Mouse (Mus musculus) midbrain, embryonic 13.5 days (tissue): Measurements from ENCODE around the gene Lrp6. TPM values are rescaled to one million over a fixed set of nuclear protein-coding genes. Genes with fewer than 3 reads are reported as not detected.

Experiments
- ATAC-seq: fragments of 200-750 bp; cut with Nextera tagmentation; 2 replicates; pipeline ENCODE4 v1.8.0; 2017; ENCODE audit warnings: mild to moderate bottlenecking, moderate TSS enrichment, moderate library complexity
- H3K27ac ChIP-seq: fragments of 300-500 bp; sonication (generic); 2 replicates; pipeline ENCODE4 v1.5.1; 2015; ENCODE audit warnings: inconsistent platforms, mild to moderate bottlenecking, moderate library complexity
- H3K27me3 ChIP-seq: fragments of 300-500 bp; sonication (generic); 2 replicates; pipeline ENCODE4 v1.6.1; 2015; ENCODE audit warnings: mild to moderate bottlenecking, inconsistent platforms
- H3K36me3 ChIP-seq: fragments of 300-500 bp; sonication (generic); 2 replicates; pipeline ENCODE4 v1.6.1; 2015; ENCODE audit warnings: mild to moderate bottlenecking, inconsistent platforms
- H3K4me1 ChIP-seq: fragments of 300-500 bp; sonication (generic); replicated peaks from 2 replicates; pipeline ENCODE4 v1.6.1; 2015; ENCODE audit warnings: inconsistent platforms
- H3K4me2 ChIP-seq: fragments of 300-500 bp; sonication (generic); replicated peaks from 2 replicates; pipeline ENCODE4 v1.6.1; 2015; ENCODE audit warnings: moderate library complexity, mild to moderate bottlenecking, inconsistent platforms
- H3K4me3 ChIP-seq: fragments of 300-500 bp; sonication (generic); replicated peaks from 2 replicates; pipeline ENCODE4 v1.5.1; 2015; ENCODE audit warnings: mild to moderate bottlenecking, inconsistent platforms
- H3K9ac ChIP-seq: fragments of 300-500 bp; sonication (generic); replicated peaks from 2 replicates; pipeline ENCODE4 v1.6.1; 2015; ENCODE audit warnings: mild to moderate bottlenecking, inconsistent platforms
- H3K9me3 ChIP-seq: fragments of 300-500 bp; sonication (generic); 2 replicates; pipeline ENCODE4 v1.6.1; 2016; ENCODE audit warnings: mild to moderate bottlenecking, inconsistent platforms
- WGBS: fragments of 180-500 bp; shearing (Covaris S2); methylation state at CpG from one replicate; pipeline ENCODE4 v1.1.7; 2015; 5-methylcytosine and 5-hydroxymethylcytosine counted together
- polyA plus RNA-seq: library from polyadenylated mRNA; unstranded; fragments of >200 nt; fragmentation: Nextera tagmentation; extraction: Ambion mirVana; gene quantifications from 2 replicates; pipeline ENCODE4 v1.2.1, GENCODE M21; 2015

The Lrp6 gene
- polyA plus RNA-seq, 1 experiment from 2014 or later = 24.3 TPM

DNA sequence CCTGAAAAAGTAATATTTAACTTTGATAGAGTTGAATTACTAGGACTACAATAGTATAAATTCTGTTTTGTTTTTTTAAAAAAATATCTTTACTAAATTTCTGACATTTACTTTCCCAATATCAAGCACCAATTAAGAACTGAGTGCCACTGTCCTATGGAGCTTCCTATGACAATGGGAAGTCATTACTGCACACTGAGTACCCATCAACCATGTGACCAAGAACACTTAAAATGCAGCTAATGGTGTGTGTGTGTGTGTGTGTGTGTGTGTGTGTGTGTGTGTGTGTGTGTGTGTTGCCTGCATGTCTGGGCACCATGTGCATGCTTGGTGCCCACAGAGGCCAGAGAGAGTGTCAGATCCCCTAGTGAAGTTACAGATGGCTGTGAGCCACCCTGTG, 23.2 kb downstream of the Lrp6 start:
- H3K4me2 ChIP-seq = no peak overlapping the region
- no peak overlapping the region for H3K4me3 ChIP-seq
- ATAC-seq = no peak
- peaks cover 14% of the 10 kb centered on the region; the same call in 1 of the 2 replicates for H3K4me1 ChIP-seq
- H3K36me3 ChIP-seq = peaks cover 11% of the 10 kb centered on the region; the same call in 1 of the 2 replicates
- H3K27ac ChIP-seq = no peak overlapping the region
- no peaks in the 10 kb centered on the region for H3K27me3 ChIP-seq
- no peaks in the 10 kb centered on the region for H3K9me3 ChIP-seq
- no peak overlapping the region for H3K9ac ChIP-seq

GRCm38 (mm10) chr6:134542374-134542773, 24.4 kb downstream of the Lrp6 start:
- WGBS = 93% methylated on average over 2 of the region's 2 CpGs
- Histone ChIP-seq H3K9ac (no peak overlapping the region), H3K9me3 (no peaks in the 10 kb centered on the region)

GRCm38 (mm10) chr6:134540161-134540560, 26.6 kb downstream of the Lrp6 start:
- Histone ChIP-seq H3K36me3 (peaks cover 11% of the 10 kb centered on the region; the same call in 1 of the 2 replicates), H3K27me3 (no peaks in the 10 kb centered on the region), H3K4me1 (peaks cover 17% of the 10 kb centered on the region; the same call in 1 of the 2 replicates), H3K9ac (no peak overlapping the region), H3K4me2 (no peak overlapping the region), H3K9me3 (no peaks in the 10 kb centered on the region), H3K27ac (no peak overlapping the region), H3K4me3 (no peak overlapping the region)
- WGBS = 84% methylated on average over 6 of the region's 6 CpGs
- ATAC-seq = no peak

More at GRCm38 (mm10) chr6:134542374-134542773, 24.4 kb downstream of the Lrp6 start:
- Histone ChIP-seq H3K27ac (no peak overlapping the region), H3K4me3 (no peak overlapping the region), H3K27me3 (no peaks in the 10 kb centered on the region), H3K4me2 (no peak overlapping the region), H3K36me3 (peaks cover 11% of the 10 kb centered on the region; the same call in 1 of the 2 replicates), H3K4me1 (peaks cover 17% of the 10 kb centered on the region; the same call in 1 of the 2 replicates)
- no peak for ATAC-seq

- Histone ChIP-seq H3K9me3 (no peaks in the 10 kb centered on the region), H3K4me2 (no peak overlapping the region), H3K4me3 (no peak overlapping the region), H3K27me3 (no peaks in the 10 kb centered on the region), H3K36me3 (peaks cover 11% of the 10 kb centered on the region; the same call in 1 of the 2 replicates), H3K4me1 (0 out of 2 replicates have a peak, but pooled peaks cover 12% of the 10 kb centered on the region), H3K9ac (no peak overlapping the region), H3K27ac (no peak overlapping the region)
- no peak for ATAC-seq
- 94% methylated on average over 3 of the region's 3 CpGs for WGBS
Observed at GRCm38 (mm10) chr6:134539459-134539858, 27.3 kb downstream of the Lrp6 start.

- H3K36me3 ChIP-seq = peaks cover 11% of the 10 kb centered on the region; the same call in 1 of the 2 replicates
- H3K4me2 ChIP-seq = no peak overlapping the region
- H3K9me3 ChIP-seq = no peaks in the 10 kb centered on the region
- 92% methylated on average over 4 of the region's 4 CpGs for WGBS
- H3K4me3 ChIP-seq = no peak overlapping the region
- peak overlapping the region; percentile 17; the same call in 1 of the 2 replicates for H3K27ac ChIP-seq
- ATAC-seq = no peak
- H3K27me3 ChIP-seq = no peaks in the 10 kb centered on the region
- H3K9ac ChIP-seq = no peak overlapping the region
- H3K4me1 ChIP-seq = 0 out of 2 replicates have a peak, but pooled peaks cover 12% of the 10 kb centered on the region
Observed at GRCm38 (mm10) chr6:134538805-134539204, 28.0 kb downstream of the Lrp6 start.

- Histone ChIP-seq H3K27me3 (no peaks in the 10 kb centered on the region), H3K36me3 (peaks cover 11% of the 10 kb centered on the region; the same call in 1 of the 2 replicates), H3K4me2 (no peak overlapping the region), H3K9ac (no peak overlapping the region), H3K27ac (peak overlapping the region; percentile 48), H3K9me3 (no peaks in the 10 kb centered on the region), H3K4me1 (0 out of 2 replicates have a peak, but pooled peaks cover 9% of the 10 kb centered on the region), H3K4me3 (no peak overlapping the region)
- peak; percentile 63 for ATAC-seq
- WGBS = 45% methylated on average over 10 of the region's 10 CpGs
Observed at GRCm38 (mm10) chr6:134537461-134538117, 29.2 kb downstream of the Lrp6 start.

DNA sequence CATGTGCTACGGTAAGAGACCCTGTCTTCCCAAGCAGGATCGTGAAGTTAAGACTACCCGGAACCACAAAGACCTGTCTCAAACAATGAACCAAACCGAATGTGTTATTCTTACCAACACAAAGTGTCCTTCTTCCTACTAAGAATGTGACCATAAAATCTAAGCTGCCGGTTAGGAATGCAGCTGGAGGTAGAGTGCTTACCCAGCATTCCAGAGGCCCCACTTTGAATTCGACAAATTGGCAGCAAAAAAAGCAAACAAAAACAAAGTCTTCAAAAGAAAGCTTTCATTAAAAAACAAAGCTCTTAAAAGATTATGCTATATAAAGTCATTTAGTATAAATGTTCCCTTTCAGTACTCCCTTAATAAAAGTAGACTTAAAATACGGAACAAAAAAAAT, 31.6 kb downstream of the Lrp6 start:
- H3K4me3 ChIP-seq = no peak overlapping the region
- WGBS = 64% methylated on average over 7 of the region's 7 CpGs
- 0 out of 2 replicates have a peak, but pooled peaks cover 9% of the 10 kb centered on the region for H3K4me1 ChIP-seq
- no peak overlapping the region for H3K27ac ChIP-seq
- no peaks in the 10 kb centered on the region for H3K27me3 ChIP-seq
- no peak for ATAC-seq
- no peak overlapping the region for H3K9ac ChIP-seq
- H3K9me3 ChIP-seq = 0 out of 2 replicates have a peak, but pooled peaks cover 5% of the 10 kb centered on the region
- peaks cover 8% of the 10 kb centered on the region for H3K36me3 ChIP-seq
- no peak overlapping the region for H3K4me2 ChIP-seq

DNA sequence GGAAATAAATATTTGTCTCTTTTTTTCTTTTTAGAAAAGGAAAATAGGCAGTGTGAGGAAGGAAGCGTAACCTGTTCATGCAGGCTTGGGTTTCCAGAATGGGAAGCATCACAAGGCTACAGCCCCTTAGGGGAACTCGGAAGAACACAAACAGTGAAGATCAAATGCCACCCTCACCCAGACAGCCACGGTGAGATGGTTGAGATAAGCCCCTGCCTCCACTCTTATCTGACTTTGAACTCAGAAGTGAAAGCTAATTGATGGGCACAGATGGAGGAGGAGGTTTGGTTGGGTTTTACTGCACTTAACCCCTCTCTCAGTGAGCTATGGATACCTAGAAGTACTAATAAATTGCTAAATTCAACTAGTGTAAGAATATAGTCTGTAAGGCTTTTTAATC, 33.7 kb downstream of the Lrp6 start:
- Histone ChIP-seq H3K4me3 (no peak overlapping the region), H3K9ac (no peak overlapping the region), H3K4me2 (no peak overlapping the region), H3K9me3 (0 out of 2 replicates have a peak, but pooled peaks cover 5% of the 10 kb centered on the region), H3K27ac (no peak overlapping the region), H3K27me3 (no peaks in the 10 kb centered on the region), H3K36me3 (peaks cover 8% of the 10 kb centered on the region), H3K4me1 (peaks cover 9% of the 10 kb centered on the region)
- WGBS = 82% methylated on average over 3 of the region's 3 CpGs
- no peak for ATAC-seq

- no peak overlapping the region for H3K4me3 ChIP-seq
- H3K27ac ChIP-seq = no peak overlapping the region
- no peak for ATAC-seq
- H3K9ac ChIP-seq = no peak overlapping the region
- H3K9me3 ChIP-seq = 0 out of 2 replicates have a peak, but pooled peaks cover 5% of the 10 kb centered on the region
- no peak overlapping the region for H3K4me2 ChIP-seq
- H3K27me3 ChIP-seq = no peaks in the 10 kb centered on the region
- WGBS = 85% methylated on average over 1 of the region's 1 CpGs
- peaks cover 8% of the 10 kb centered on the region for H3K36me3 ChIP-seq
- H3K4me1 ChIP-seq = peaks cover 18% of the 10 kb centered on the region
Observed at GRCm38 (mm10) chr6:134531950-134532349, 34.8 kb downstream of the Lrp6 start.

DNA sequence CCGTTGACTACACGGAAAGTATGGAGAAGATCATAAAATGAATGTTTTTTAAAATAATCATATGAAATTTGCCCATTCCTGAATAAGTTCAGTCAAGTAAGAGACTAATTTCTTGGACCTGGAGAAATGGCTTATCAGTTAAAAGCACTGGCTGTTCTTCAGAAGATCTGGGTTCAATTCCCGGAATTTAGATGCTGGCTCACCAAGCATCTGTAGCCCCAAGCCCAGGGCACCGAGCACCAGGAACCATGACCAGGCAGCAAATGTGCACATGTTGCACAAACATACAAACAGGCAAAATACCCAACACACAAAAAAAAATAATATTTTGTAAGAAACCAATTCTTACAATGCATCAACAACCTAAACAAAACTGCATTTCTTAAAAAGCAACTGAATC, 37.4 kb downstream of the Lrp6 start:
- Histone ChIP-seq H3K4me2 (no peak overlapping the region), H3K9me3 (0 out of 2 replicates have a peak, but pooled peaks cover 5% of the 10 kb centered on the region), H3K9ac (no peak overlapping the region), H3K27ac (no peak overlapping the region), H3K4me3 (no peak overlapping the region), H3K36me3 (peaks cover 8% of the 10 kb centered on the region), H3K27me3 (no peaks in the 10 kb centered on the region), H3K4me1 (peaks cover 28% of the 10 kb centered on the region)
- 95% methylated on average over 4 of the region's 4 CpGs for WGBS
- ATAC-seq = no peak

DNA sequence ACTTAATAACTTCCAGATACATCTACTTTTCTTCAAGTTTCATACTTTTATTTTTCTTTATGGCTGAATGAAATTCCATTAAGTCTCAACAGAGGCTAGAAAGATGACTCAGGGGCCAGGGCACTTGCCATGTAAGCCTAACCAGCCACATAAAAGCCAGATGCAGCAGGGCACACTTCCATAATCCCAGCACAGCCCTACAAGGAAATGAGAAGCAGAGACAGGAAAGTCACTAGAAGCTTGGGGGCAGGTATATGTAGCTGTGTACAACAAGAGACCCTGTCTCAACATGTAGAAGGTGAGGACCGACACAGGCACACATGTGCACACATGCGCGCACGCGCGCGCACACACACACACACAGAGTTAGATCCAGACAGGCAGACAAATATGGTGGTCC, 38.4 kb downstream of the Lrp6 start:
- no peak overlapping the region for H3K27ac ChIP-seq
- H3K4me3 ChIP-seq = no peak overlapping the region
- H3K9ac ChIP-seq = no peak overlapping the region
- H3K27me3 ChIP-seq = no peaks in the 10 kb centered on the region
- H3K4me2 ChIP-seq = no peak overlapping the region
- ATAC-seq = no peak
- H3K36me3 ChIP-seq = peaks cover 8% of the 10 kb centered on the region
- H3K9me3 ChIP-seq = 0 out of 2 replicates have a peak, but pooled peaks cover 5% of the 10 kb centered on the region
- WGBS = 99% methylated on average over 7 of the region's 7 CpGs
- H3K4me1 ChIP-seq = peaks cover 32% of the 10 kb centered on the region

DNA sequence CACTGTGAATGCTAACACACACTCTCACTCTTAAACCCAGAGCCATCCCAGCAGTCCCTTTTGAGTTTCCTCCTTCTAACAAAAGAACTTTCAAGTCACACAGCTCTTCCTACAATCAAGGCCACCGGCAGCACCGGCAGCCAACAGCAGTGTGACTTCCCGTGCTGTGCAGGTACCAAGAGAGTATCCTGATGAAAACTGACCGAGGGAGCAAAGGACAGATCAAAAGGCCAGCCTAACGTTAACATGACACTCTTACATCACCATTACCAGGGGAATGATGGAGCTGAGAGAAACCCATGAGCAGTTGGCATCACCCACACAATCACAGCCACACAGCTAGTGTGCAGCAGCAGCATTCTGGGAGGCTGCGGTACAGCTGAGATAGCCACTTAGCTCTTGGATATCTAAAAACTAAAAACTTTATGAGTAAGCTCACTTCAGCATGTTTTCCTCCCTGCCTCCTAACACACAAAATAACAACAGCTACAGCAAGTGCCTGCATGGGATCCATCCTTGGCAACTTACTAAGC, 39.1 kb downstream of the Lrp6 start:
- no peak overlapping the region for H3K4me2 ChIP-seq
- H3K36me3 ChIP-seq = peaks cover 8% of the 10 kb centered on the region
- H3K4me3 ChIP-seq = no peak overlapping the region
- H3K27me3 ChIP-seq = no peaks in the 10 kb centered on the region
- H3K9ac ChIP-seq = no peak overlapping the region
- H3K4me1 ChIP-seq = peaks cover 32% of the 10 kb centered on the region
- H3K27ac ChIP-seq = no peak overlapping the region
- H3K9me3 ChIP-seq = 0 out of 2 replicates have a peak, but pooled peaks cover 5% of the 10 kb centered on the region
- WGBS = 52% methylated on average over 6 of the region's 6 CpGs
- ATAC-seq = no peak
